Mouse (Mus musculus): Measurements from ENCODE around the gene Hacd1. TPM values are rescaled to one million over a fixed set of nuclear protein-coding genes. Genes with fewer than 3 reads are reported as not detected.

Hacd1 gene
- total and polyA plus RNA-seq, 3 experiments, result 14.6 to 23.1 TPM; not detected in 1

DNA sequence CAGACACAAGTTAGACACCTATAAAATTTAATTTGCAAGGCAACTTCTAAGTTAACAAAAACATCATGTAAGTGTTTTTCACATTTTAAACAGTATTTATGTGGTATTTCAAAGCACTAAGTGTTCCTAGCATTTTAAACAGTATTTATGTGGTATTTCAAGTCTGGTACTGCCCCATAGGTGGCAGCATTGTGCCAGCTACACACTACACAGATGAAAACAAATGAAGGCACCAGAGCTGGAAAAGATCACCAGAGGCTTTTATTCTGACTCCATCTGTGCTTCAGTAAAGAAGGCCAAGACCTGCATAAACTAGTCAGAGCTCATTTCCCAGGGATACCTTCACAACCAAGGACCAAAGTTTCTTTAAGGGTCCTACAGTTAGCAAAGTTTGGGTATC, 7.6 kb downstream of the Hacd1 start:
- Histone ChIP-seq H3K4me3 (ENCODE audit: control insufficient read depth in 1 of 2, insufficient read depth in 1 of 2, low read depth in 2 of 2, low read length in 2 of 2) (no peak overlapping the region), H3K27ac (ENCODE audit: control insufficient read depth, low read depth, low read length) (no peak overlapping the region), H3K27me3 (ENCODE audit: control insufficient read depth in 1 of 2, insufficient read depth in 2 of 2, low read length in 2 of 2) (no peaks in the 10 kb centered on the region; a peak in 1 of 4 replicates), H3K9ac (ENCODE audit: control insufficient read depth, low read depth, low read length, poor library complexity, severe bottlenecking) (no peak overlapping the region), H3K36me3 (ENCODE audit: control insufficient read depth in 1 of 2, insufficient read depth in 2 of 2, low read length in 2 of 2) (no peaks in the 10 kb centered on the region), H3K4me1 (ENCODE audit: control insufficient read depth in 1 of 2, insufficient read depth in 2 of 2, low read length in 2 of 2) (no peaks in the 10 kb centered on the region), H3K9me3 (replicated peaks; ENCODE audit: insufficient read depth, low read length) (no peaks in the 10 kb centered on the region), H3K79me2 (ENCODE audit: control insufficient read depth, insufficient read depth, low read length, poor library complexity) (no peaks in the 10 kb centered on the region)
- TF ChIP-seq CTCF (IDR thresholded peaks at IDR 0.05 in 2 of 3, conservative IDR thresholded peaks at IDR 0.05 in 1 of 3; ENCODE audit: control insufficient read depth in 1 of 3, insufficient read depth in 1 of 3, low read depth in 2 of 3, low read length in 3 of 3, poor library complexity in 1 of 3, severe bottlenecking in 1 of 3) (peak; percentile 62 to 97 (median 76)), CHD2 (IDR thresholded peaks at IDR 0.05; ENCODE audit: low read length) (no peak), GABPA (IDR thresholded peaks at IDR 0.05; ENCODE audit: low read depth, low read length) (no peak), E2F4 (IDR thresholded peaks at IDR 0.05; ENCODE audit: borderline replicate concordance, low read depth, low read length) (no peak), MXI1 (IDR thresholded peaks at IDR 0.05; ENCODE audit: low read depth, low read length) (no peak), TBP (IDR thresholded peaks at IDR 0.05; ENCODE audit: low read depth, low read length) (no peak), POLR2AphosphoS2 (IDR thresholded peaks at IDR 0.05; ENCODE audit: low read length) (no peak), MAFK (IDR thresholded peaks at IDR 0.05; ENCODE audit: borderline replicate concordance, low read depth, low read length) (no peak), MAX (IDR thresholded peaks at IDR 0.05; ENCODE audit: low read length) (no peak), ZKSCAN1 (IDR thresholded peaks at IDR 0.05; ENCODE audit: low read depth, low read length) (no peak), MAZ (IDR thresholded peaks at IDR 0.05; ENCODE audit: low read depth, low read length) (no peak), ZC3H11A (IDR thresholded peaks at IDR 0.05; ENCODE audit: low read depth, low read length) (peak; percentile 94), POLR2A (IDR thresholded peaks at IDR 0.05; ENCODE audit: control insufficient read depth in 1 of 2, insufficient read depth in 1 of 2, low read depth in 1 of 2, low read length in 2 of 2, poor library complexity in 1 of 2) (no peak), NELFE (IDR thresholded peaks at IDR 0.05; ENCODE audit: low read depth, low read length) (no peak), SMC3 (IDR thresholded peaks at IDR 0.05; ENCODE audit: low read depth, low read length) (peak; percentile 94), MYB (IDR thresholded peaks at IDR 0.05; ENCODE audit: low read depth, low read length) (no peak), USF2 (IDR thresholded peaks at IDR 0.05; ENCODE audit: borderline replicate concordance in 1 of 2, insufficient read depth in 1 of 2, low read depth in 1 of 2, low read length in 2 of 2) (no peak), NRF1 (IDR thresholded peaks at IDR 0.05; ENCODE audit: insufficient read depth, low read depth, low read length, poor library complexity, severe bottlenecking) (no peak), ZMIZ1 (IDR thresholded peaks at IDR 0.05; ENCODE audit: low read depth, low read length) (no peak), POLR2AphosphoS5 (IDR thresholded peaks at IDR 0.05; ENCODE audit: borderline replicate concordance, low read depth, low read length) (no peak), MEF2A (IDR thresholded peaks at IDR 0.05; ENCODE audit: extremely low read depth, insufficient replicate concordance, low read depth, low read length, poor library complexity, severe bottlenecking) (no peak), ELF1 (IDR thresholded peaks at IDR 0.05; ENCODE audit: low read depth, low read length) (no peak), TCF12 (IDR thresholded peaks at IDR 0.05; ENCODE audit: low read depth, low read length) (no peak), CHD1 (IDR thresholded peaks at IDR 0.05; ENCODE audit: low read depth, low read length) (no peak), RAD21 (IDR thresholded peaks at IDR 0.05; ENCODE audit: low read depth, low read length) (peak; percentile 98)
- DNase-seq (ENCODE audit: low read depth, low spot score), result peak; percentile 78

Measured in MEL (cell line).